ENCODE assay signal across 9 mouse cellular contexts in genomic region chr11:102992940-102993339, GRCm38 (mm10). TPM values are rescaled to one million over a fixed set of nuclear protein-coding genes. Genes with fewer than 3 reads are reported as not detected.
A peak's percentile ranks its signal among the peaks of the same experiment; 100 is the strongest.
DNase-seq lines count a peak whose midpoint lies in the region; ATAC-seq and TF ChIP-seq lines count a peak whose summit lies in the region.
"Had no signal": no experiment of that assay in that cellular context is flagged by ENCODE, and none has a peak within 500 bp of the region (broad histone marks: within the 10 kb centered on the region; RNA-seq: fewer than 3 reads in every experiment).

No protein-coding gene starts in this region.

- H3K9ac ChIP-seq in heart, adult 2 months (ENCODE audit: low read depth, low read length): no peak overlapping the region
- H3K9ac ChIP-seq in kidney, embryonic 16.5 days (replicated peaks; ENCODE audit: low read length): no peak overlapping the region
- H3K9ac ChIP-seq in lung, postnatal 0 days (replicated peaks; ENCODE audit: low read depth): no peak overlapping the region
- H3K9ac ChIP-seq: embryonic facial prominence, embryonic 13.5 days had no signal

- TF ChIP-seq EP300 in heart, adult 2 months (IDR thresholded peaks at IDR 0.05; ENCODE audit: insufficient read depth, low read depth, low read length): 0 out of 2 replicates have a peak, but pooled peaks have one; percentile 22
- no peak for TF ChIP-seq EP300 in lung, postnatal 0 days (IDR thresholded peaks at IDR 0.05)

- no peak overlapping the region for H3K27ac ChIP-seq in cortical plate, adult 2 months (ENCODE audit: insufficient read depth, low read length)
- no peak overlapping the region for H3K27ac ChIP-seq in heart, adult 2 months
- H3K27ac ChIP-seq in kidney, embryonic 16.5 days (ENCODE audit: low read length): no peak overlapping the region
- no peak overlapping the region for H3K27ac ChIP-seq in lung, postnatal 0 days (ENCODE audit: low read length)
- no peak overlapping the region for H3K27ac ChIP-seq in olfactory bulb, adult 2 months (ENCODE audit: insufficient read depth, low read depth, low read length)
- H3K27ac ChIP-seq: embryonic facial prominence, embryonic 13.5 days had no signal

- no peak overlapping the region for H3K4me3 ChIP-seq in cortical plate, adult 2 months (ENCODE audit: insufficient read depth, low read length)
- no peak overlapping the region for H3K4me3 ChIP-seq in heart, adult 2 months
- H3K4me3 ChIP-seq in kidney, embryonic 16.5 days (ENCODE audit: low read length): no peak overlapping the region
- no peak overlapping the region for H3K4me3 ChIP-seq in lung, postnatal 0 days (ENCODE audit: low read depth, low read length)
- H3K4me3 ChIP-seq in olfactory bulb, adult 2 months (ENCODE audit: insufficient read depth, low read depth, low read length): no peak overlapping the region
- H3K4me3 ChIP-seq: embryonic facial prominence, embryonic 13.5 days had no signal

- H3K36me3 ChIP-seq in heart, adult 2 months (ENCODE audit: control insufficient read depth, insufficient read depth, low read length): no peaks in the 10 kb centered on the region
- H3K36me3 ChIP-seq in kidney, embryonic 16.5 days (ENCODE audit: insufficient read depth, low read length): peaks cover 37% of the 10 kb centered on the region
- H3K36me3 ChIP-seq in lung, postnatal 0 days (ENCODE audit: insufficient read depth, low read length): peaks cover 12% of the 10 kb centered on the region

- ATAC-seq in kidney, embryonic 16.5 days (ENCODE audit: low FRiP score, low TSS enrichment): peak; percentile 49; the same call in 1 of the 2 replicates
- ATAC-seq in lung, postnatal 0 days: peak; percentile 70

- no peak overlapping the region for H3K4me2 ChIP-seq in kidney, embryonic 16.5 days (replicated peaks; ENCODE audit: low read depth, low read length)
- H3K4me2 ChIP-seq in lung, postnatal 0 days (replicated peaks; ENCODE audit: low read depth, low read length): no peak overlapping the region
- H3K4me2 ChIP-seq: embryonic facial prominence, embryonic 13.5 days had no signal

- H3K79me2 ChIP-seq in heart, adult 2 months (replicated peaks; ENCODE audit: control insufficient read depth, insufficient read depth, low read length): no peaks in the 10 kb centered on the region

- no peaks in the 10 kb centered on the region for H3K27me3 ChIP-seq in heart, adult 2 months (ENCODE audit: control insufficient read depth, insufficient read depth, low read length)
- peaks cover 31% of the 10 kb centered on the region for H3K27me3 ChIP-seq in kidney, embryonic 16.5 days (ENCODE audit: insufficient read depth, low read length)
- peaks cover 6% of the 10 kb centered on the region; the same call in 1 of the 2 replicates for H3K27me3 ChIP-seq in lung, postnatal 0 days (replicated peaks; ENCODE audit: insufficient read depth, low read length)

- DNase-seq in 3134 (ENCODE audit: extremely low read depth, insufficient read length, low spot score): peak; percentile 57
- DNase-seq in R1 (ENCODE audit: low read depth, low spot score): peak; percentile 78
- peak; percentile 67 to 82 for DNase-seq in heart, adult 2 months
- DNase-seq in lung, postnatal 0 days (ENCODE audit: low spot score): peak; percentile 76
- DNase-seq in thymus, postnatal 10 days (ENCODE audit: low spot score in 2 of 2): peak; percentile 32 to 80

- no peak for TF ChIP-seq POLR2A in cortical plate, adult 2 months (IDR thresholded peaks at IDR 0.05; ENCODE audit: extremely low read depth, insufficient read depth, low read length)
- TF ChIP-seq POLR2A in heart, adult 2 months (IDR thresholded peaks at IDR 0.05; ENCODE audit: insufficient read depth, low read depth, low read length): no peak
- TF ChIP-seq POLR2A in olfactory bulb, adult 2 months (IDR thresholded peaks at IDR 0.05; ENCODE audit: insufficient read depth, low read depth, low read length): no peak

- WGBS in heart, adult 2 months: 24% methylated on average over 5 of the region's 5 CpGs
- WGBS in kidney, embryonic 16.5 days: 10% methylated on average over 5 of the region's 5 CpGs
- WGBS in lung, postnatal 0 days: 13% methylated on average over 5 of the region's 5 CpGs
- WGBS in olfactory bulb, adult 2 months: 26% methylated on average over 5 of the region's 5 CpGs

- H3K9me3 ChIP-seq in kidney, embryonic 16.5 days (ENCODE audit: low read length): no peaks in the 10 kb centered on the region
- H3K9me3 ChIP-seq in lung, postnatal 0 days (ENCODE audit: low read length): no peaks in the 10 kb centered on the region
- H3K9me3 ChIP-seq: embryonic facial prominence, embryonic 13.5 days had no signal

- TF ChIP-seq CTCF in cortical plate, adult 2 months (IDR thresholded peaks at IDR 0.05; ENCODE audit: extremely low read depth, insufficient read depth, low read length): peak; percentile 62
- peak; percentile 82 for TF ChIP-seq CTCF in heart, adult 2 months (IDR thresholded peaks at IDR 0.05)
- TF ChIP-seq CTCF in lung, postnatal 0 days (IDR thresholded peaks at IDR 0.05): peak; percentile 93
- TF ChIP-seq CTCF in olfactory bulb, adult 2 months (IDR thresholded peaks at IDR 0.05; ENCODE audit: insufficient read depth, low read depth, low read length): peak; percentile 72

- no peaks in the 10 kb centered on the region for H3K4me1 ChIP-seq in cortical plate, adult 2 months (ENCODE audit: control insufficient read depth, insufficient read depth, low read length)
- no peaks in the 10 kb centered on the region for H3K4me1 ChIP-seq in heart, adult 2 months (ENCODE audit: control insufficient read depth, insufficient read depth, low read length)
- H3K4me1 ChIP-seq in kidney, embryonic 16.5 days (ENCODE audit: insufficient read depth, low read length): peaks cover 30% of the 10 kb centered on the region
- 0 out of 2 replicates have a peak, but pooled peaks cover 3% of the 10 kb centered on the region for H3K4me1 ChIP-seq in lung, postnatal 0 days (ENCODE audit: insufficient read depth, low read depth, low read length)
- H3K4me1 ChIP-seq in olfactory bulb, adult 2 months (ENCODE audit: control insufficient read depth, insufficient read depth, low read length): peaks cover 22% of the 10 kb centered on the region

- intact Hi-C loops in heart, adult 2 months (cut with DNase I): loop anchor here (1.0 to 5.0 kb wide), 2 partner anchors 92 to 221 kb away; no protein-coding TSS in a partner anchor

RNA-seq across cellular contexts. Expression of gene Nmt1, which starts 35.0 kb away (rescaled TPM):
- 74.3 and 77.1 TPM in 2 replicates for polyA plus RNA-seq in cortical plate, adult 2 months (2012; rRNA removed)
- total RNA-seq in heart, adult 2 months (2021): 10 to 100 TPM; 60.5 to 67.2 TPM
- polyA plus RNA-seq in heart, adult 2 months (2012; rRNA removed): 37.1 and 55.3 TPM in 2 replicates
- 50.7 and 51.9 TPM in 2 replicates for polyA plus RNA-seq in kidney, embryonic 16.5 days (2015; fragmentation: Nextera tagmentation; extraction: Ambion mirVana)
- 50.5 and 52.1 TPM in 2 replicates for polyA plus RNA-seq in lung, postnatal 0 days (2015; fragmentation: Nextera tagmentation; extraction: Ambion mirVana)
- 557 TPM in 1 of 2 replicates, not detected in the other for polyA plus RNA-seq in olfactory bulb, adult 2 months (2012; ENCODE audit: insufficient read depth, insufficient read length, low replicate concordance, missing spikeins)

RNA-seq across cellular contexts. Expression of gene Dcakd, which starts 35.2 kb away (rescaled TPM):
- polyA plus RNA-seq in cortical plate, adult 2 months (2012; rRNA removed): 57.4 and 59.6 TPM in 2 replicates
- total RNA-seq in heart, adult 2 months (2021): 10 to 100 TPM; 69.3 to 75.0 TPM
- 122 and 139 TPM in 2 replicates for polyA plus RNA-seq in heart, adult 2 months (2012; rRNA removed)
- polyA plus RNA-seq in kidney, embryonic 16.5 days (2015; fragmentation: Nextera tagmentation; extraction: Ambion mirVana): 161 and 201 TPM in 2 replicates
- 43.5 and 51.1 TPM in 2 replicates for polyA plus RNA-seq in lung, postnatal 0 days (2015; fragmentation: Nextera tagmentation; extraction: Ambion mirVana)
- not detected in 2 replicates for polyA plus RNA-seq in olfactory bulb, adult 2 months (2012; ENCODE audit: insufficient read depth, insufficient read length, low replicate concordance, missing spikeins)

RNA-seq across cellular contexts. Expression of gene C1ql1, which starts 46.5 kb away (rescaled TPM):
- polyA plus RNA-seq in cortical plate, adult 2 months (2012; rRNA removed): 15.3 and 15.8 TPM in 2 replicates
- not detected for total RNA-seq in heart, adult 2 months (2021)
- polyA plus RNA-seq in heart, adult 2 months (2012; rRNA removed): 0.10 TPM in 1 of 2 replicates, not detected in the other
- polyA plus RNA-seq in kidney, embryonic 16.5 days (2015; fragmentation: Nextera tagmentation; extraction: Ambion mirVana): 2.5 and 3.0 TPM in 2 replicates
- polyA plus RNA-seq in lung, postnatal 0 days (2015; fragmentation: Nextera tagmentation; extraction: Ambion mirVana): 0.30 and 0.31 TPM in 2 replicates
- not detected in 2 replicates for polyA plus RNA-seq in olfactory bulb, adult 2 months (2012; ENCODE audit: insufficient read depth, insufficient read length, low replicate concordance, missing spikeins)
